Mouse (Mus musculus): Measurements from ENCODE around the gene Ier5l.

DNA sequence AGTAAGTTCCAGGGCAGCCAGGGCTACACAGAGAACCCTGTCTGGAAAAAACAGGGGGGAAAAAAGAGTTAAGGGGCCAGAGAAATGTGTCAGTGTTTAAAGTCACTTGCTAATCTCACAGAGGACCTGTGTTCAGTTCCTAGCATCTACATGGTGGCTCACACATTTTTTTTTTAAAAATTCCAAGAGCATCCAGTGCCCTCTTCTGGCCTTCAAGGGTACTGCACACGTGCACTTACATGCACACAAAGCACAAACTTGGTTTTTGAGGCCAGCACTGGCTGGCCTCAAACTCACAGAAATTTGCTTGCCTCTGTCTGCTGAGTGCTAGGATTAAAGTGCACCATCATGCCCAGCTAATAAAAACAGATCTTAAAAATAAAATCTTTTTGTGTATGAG lies 23.5 kb downstream of the Ier5l start:
- TF ChIP-seq POLR2A (IDR thresholded peaks at IDR 0.05; ENCODE audit: low read depth, low read length) (no peak), CTCF (conservative IDR thresholded peaks at IDR 0.05; ENCODE audit: insufficient read depth, insufficient read length, low read depth, low read length) (peak; percentile 38)
